ENCODE assay signal across 9 mouse cellular contexts in the genomic region with DNA sequence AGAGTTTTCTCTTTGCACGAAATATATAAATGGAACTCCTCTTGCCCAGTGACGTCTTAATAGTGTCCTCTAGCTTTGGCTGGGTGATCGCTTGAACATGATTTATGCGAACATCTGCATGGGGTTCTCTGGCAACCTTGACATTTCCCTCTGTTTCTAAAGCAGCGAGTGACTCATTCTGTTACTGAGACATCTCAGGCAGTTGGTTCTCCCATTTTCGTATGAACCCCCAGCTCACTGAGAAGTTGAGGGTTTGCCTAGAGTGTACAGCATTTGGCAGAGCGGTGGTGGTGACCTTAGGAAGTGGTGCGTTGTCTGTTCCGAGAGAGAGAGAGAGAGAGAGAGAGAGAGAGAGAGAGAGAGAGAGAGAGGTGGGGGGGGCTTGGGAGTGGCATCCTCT. TPM values are rescaled to one million over a fixed set of nuclear protein-coding genes. Genes with fewer than 3 reads are reported as not detected.
A peak's percentile ranks its signal among the peaks of the same experiment; 100 is the strongest.
DNase-seq lines count a peak whose midpoint lies in the region; ATAC-seq lines count a peak whose summit lies in the region.
"Had no signal": no experiment of that assay in that cellular context is flagged by ENCODE, and none has a peak within 500 bp of the region (broad histone marks: within the 10 kb centered on the region; RNA-seq: fewer than 3 reads in every experiment).

No protein-coding gene starts in this region.

- peak; percentile 39 for DNase-seq in gastrocnemius, postnatal 25 days
- no peak for DNase-seq in gastrocnemius, postnatal 36 days
- DNase-seq in A20 (ENCODE audit: low read depth, low spot score) = peak; percentile 83
- DNase-seq in liver, embryonic 13.5 days = no peak
- no peak for DNase-seq in spleen, postnatal 36 days (ENCODE audit: low spot score in 2 of 2)
- no peak for DNase-seq in layer of hippocampus, adult 9-10 months (ENCODE audit: low spot score)

- H3K4me3 ChIP-seq in forebrain, embryonic 13.5 days = peak overlapping the region; percentile 84; the same call in 1 of the 2 replicates
- peak overlapping the region; percentile 83 for H3K4me3 ChIP-seq in liver, embryonic 13.5 days (replicated peaks)

- ATAC-seq in forebrain, embryonic 13.5 days = no peak
- ATAC-seq in liver, embryonic 13.5 days (ENCODE audit: low read depth) = no peak
- ATAC-seq in megakaryocyte progenitor cell, adult 5-6 weeks (replicated peaks; ENCODE audit: poor library complexity) = no peak

- H3K27me3 ChIP-seq in forebrain, embryonic 13.5 days = no peaks in the 10 kb centered on the region; the same call in 1 of the 2 replicates
- peaks cover 11% of the 10 kb centered on the region for H3K27me3 ChIP-seq in liver, embryonic 13.5 days

- H3K9me3 ChIP-seq in forebrain, embryonic 13.5 days (replicated peaks) = no peaks in the 10 kb centered on the region
- no peaks in the 10 kb centered on the region for H3K9me3 ChIP-seq in liver, embryonic 13.5 days (replicated peaks)

- intact Hi-C loops in gastrocnemius, postnatal 36 days (cut with DNase I) = loop anchor here (5.0 to 10.0 kb wide), 3 partner anchors 79 to 272 kb away; no protein-coding TSS in a partner anchor

- H3K4me2 ChIP-seq in forebrain, embryonic 13.5 days = peak overlapping the region; percentile 99
- peak overlapping the region; percentile 99 for H3K4me2 ChIP-seq in liver, embryonic 13.5 days

- 83% methylated on average over 9 of the region's 9 CpGs for WGBS in forebrain, embryonic 13.5 days
- 61% methylated on average over 9 of the region's 9 CpGs for WGBS in liver, embryonic 13.5 days (ENCODE audit: insufficient replicate concordance)

- no peak overlapping the region for H3K9ac ChIP-seq in forebrain, embryonic 13.5 days
- no peak overlapping the region for H3K9ac ChIP-seq in liver, embryonic 13.5 days

- no peaks in the 10 kb centered on the region for H3K36me3 ChIP-seq in forebrain, embryonic 13.5 days (ENCODE audit: poor library complexity, severe bottlenecking)
- no peaks in the 10 kb centered on the region for H3K36me3 ChIP-seq in liver, embryonic 13.5 days
- H3K36me3 ChIP-seq: G1E had no signal

- no peak overlapping the region for H3K27ac ChIP-seq in forebrain, embryonic 13.5 days
- H3K27ac ChIP-seq in liver, embryonic 13.5 days = peak overlapping the region; percentile 65; the same call in 1 of the 2 replicates

- H3K4me1 ChIP-seq in forebrain, embryonic 13.5 days = peaks cover 35% of the 10 kb centered on the region
- peaks cover 74% of the 10 kb centered on the region for H3K4me1 ChIP-seq in liver, embryonic 13.5 days (replicated peaks)

RNA-seq across cellular contexts. Expression of gene Man2a1, which starts 2.6 kb away (rescaled TPM):
- total RNA-seq in gastrocnemius, postnatal 25 days (2021) = 10 to 100 TPM in 1 of 2 experiments, 1 to 10 TPM in 1; 8.9 to 10.6 TPM
- 1 to 10 TPM; 6.9 to 7.6 TPM for total RNA-seq in gastrocnemius, postnatal 36 days (2021)
- polyA plus RNA-seq in forebrain, embryonic 13.5 days (2015; fragmentation: Nextera tagmentation; extraction: Ambion mirVana) = 2.1 and 3.2 TPM in 2 replicates
- 3.6 and 4.0 TPM in 2 replicates for polyA plus RNA-seq in liver, embryonic 13.5 days (2015; fragmentation: Nextera tagmentation; extraction: Ambion mirVana)
- 31.5 and 34.7 TPM in 2 replicates for total RNA-seq in megakaryocyte progenitor cell, adult 5-6 weeks (2015)
- 32.9 and 35.3 TPM in 2 replicates for total RNA-seq in megakaryocyte progenitor cell, adult 5-6 weeks (2017)
- total RNA-seq: G1E had no signal
- polyA plus RNA-seq: G1E had no signal

Comparison
In these comparisons a context has a peak if more than half of its experiments do, and no peak if none do; other contexts are left out.
1. DNase-seq: peak in gastrocnemius, postnatal 25 days (single experiment) and A20 (single experiment); none in gastrocnemius, postnatal 36 days (0 of 2), liver, embryonic 13.5 days (single experiment), spleen, postnatal 36 days (0 of 2) and layer of hippocampus, adult 9-10 months (single experiment).